Mouse (Mus musculus): ENCODE measurements around the gene Gpr182. TPM values are rescaled to one million over a fixed set of nuclear protein-coding genes. Genes with fewer than 3 reads are reported as not detected.

The Gpr182 gene
- polyA plus RNA-seq, 1 experiment from 2014 or later = 2.7 TPM

GRCm38 (mm10) chr10:127744661-127745060, 6.9 kb downstream of the Gpr182 start:
- 66% methylated on average over 5 of the region's 5 CpGs for WGBS

GRCm38 (mm10) chr10:127739661-127740161, 11.8 kb downstream of the Gpr182 start:
- peak; percentile 49 for ATAC-seq (ENCODE audit: insufficient read depth, low FRiP score)
- under 1% methylated on average over 54 of the region's 55 CpGs for whole genome bisulfite sequencing
- Histone ChIP-seq H3K4me2 (ENCODE audit: low read depth, low read length) (peak overlapping the region; percentile 79), H3K27ac (ENCODE audit: low read length) (peak overlapping the region; percentile 58; the same call in 1 of the 2 replicates), H3K4me1 (ENCODE audit: control insufficient read depth, insufficient read depth, low read length) (peaks cover 9% of the 10 kb centered on the region; the same call in 1 of the 2 replicates), H3K27me3 (ENCODE audit: control insufficient read depth, insufficient read depth, low read length) (no peaks in the 10 kb centered on the region), H3K9ac (ENCODE audit: low read length) (peak overlapping the region; percentile 93), H3K4me3 (replicated peaks; ENCODE audit: low read length) (peak overlapping the region; percentile 79), H3K36me3 (ENCODE audit: control insufficient read depth, insufficient read depth, low read length) (peaks cover 30% of the 10 kb centered on the region), H3K9me3 (replicated peaks; ENCODE audit: control insufficient read depth, low read length) (peaks cover 4% of the 10 kb centered on the region)

More at GRCm38 (mm10) chr10:127744661-127745060, 6.9 kb downstream of the Gpr182 start:
- Histone ChIP-seq H3K4me2 (ENCODE audit: low read depth, low read length) (no peak overlapping the region), H3K27ac (ENCODE audit: low read length) (no peak overlapping the region), H3K9ac (ENCODE audit: low read length) (no peak overlapping the region), H3K27me3 (ENCODE audit: control insufficient read depth, insufficient read depth, low read length) (no peaks in the 10 kb centered on the region), H3K36me3 (ENCODE audit: control insufficient read depth, insufficient read depth, low read length) (peaks cover 30% of the 10 kb centered on the region), H3K9me3 (replicated peaks; ENCODE audit: control insufficient read depth, low read length) (no peaks in the 10 kb centered on the region), H3K4me1 (ENCODE audit: control insufficient read depth, insufficient read depth, low read length) (peaks cover 15% of the 10 kb centered on the region), H3K4me3 (replicated peaks; ENCODE audit: low read length) (no peak overlapping the region)
- ATAC-seq (ENCODE audit: insufficient read depth, low FRiP score) = no peak

- H3K27ac ChIP-seq (ENCODE audit: low read length) = peak within 1 kb of the TSS; percentile 58
- H3K9me3 ChIP-seq (replicated peaks; ENCODE audit: control insufficient read depth, low read length) = peaks cover 4% of the 10 kb centered on the region
- WGBS = under 1% methylated on average over 42 of the region's 61 CpGs
- H3K4me1 ChIP-seq (ENCODE audit: control insufficient read depth, insufficient read depth, low read length) = peaks cover 9% of the 10 kb centered on the region; the same call in 1 of the 2 replicates
- H3K27me3 ChIP-seq (ENCODE audit: control insufficient read depth, insufficient read depth, low read length) = no peaks in the 10 kb centered on the region
- ATAC-seq (ENCODE audit: insufficient read depth, low FRiP score) = peak; percentile 85
- peak within 1 kb of the TSS; percentile 79 for H3K4me3 ChIP-seq (replicated peaks; ENCODE audit: low read length)
- H3K4me2 ChIP-seq (ENCODE audit: low read depth, low read length) = peak within 1 kb of the TSS; percentile 79
- peak within 1 kb of the TSS; percentile 93 for H3K9ac ChIP-seq (ENCODE audit: low read length)
- H3K36me3 ChIP-seq (ENCODE audit: control insufficient read depth, insufficient read depth, low read length) = peaks cover 27% of the 10 kb centered on the region
Measured at GRCm38 (mm10) chr10:127739083-127739660, 12.4 kb downstream of the Gpr182 start, which contains the start of gene Zbtb39. Gene Zbtb39 (plus strand): TSS chr10:127739538.

GRCm38 (mm10) chr10:127738151-127738882, 13.2 kb downstream of the Gpr182 start:
- Histone ChIP-seq H3K27ac (ENCODE audit: low read length) (no peak overlapping the region), H3K9ac (ENCODE audit: low read length) (no peak overlapping the region), H3K4me3 (replicated peaks; ENCODE audit: low read length) (no peak overlapping the region; the same call in 1 of the 2 replicates), H3K36me3 (ENCODE audit: control insufficient read depth, insufficient read depth, low read length) (peaks cover 18% of the 10 kb centered on the region), H3K27me3 (ENCODE audit: control insufficient read depth, insufficient read depth, low read length) (no peaks in the 10 kb centered on the region), H3K9me3 (replicated peaks; ENCODE audit: control insufficient read depth, low read length) (peaks cover 4% of the 10 kb centered on the region), H3K4me1 (ENCODE audit: control insufficient read depth, insufficient read depth, low read length) (peaks cover 9% of the 10 kb centered on the region; the same call in 1 of the 2 replicates), H3K4me2 (ENCODE audit: low read depth, low read length) (peak overlapping the region; percentile 61)
- ATAC-seq (ENCODE audit: insufficient read depth, low FRiP score) = no peak; the same call in 1 of the 2 replicates
- 35% methylated on average over 13 of the region's 13 CpGs for WGBS

- WGBS = 32% methylated on average over 2 of the region's 2 CpGs
- no peak for ATAC-seq (ENCODE audit: insufficient read depth, low FRiP score)
- H3K9ac ChIP-seq (ENCODE audit: low read length) = no peak overlapping the region
- peaks cover 9% of the 10 kb centered on the region; the same call in 1 of the 2 replicates for H3K4me1 ChIP-seq (ENCODE audit: control insufficient read depth, insufficient read depth, low read length)
- peaks cover 10% of the 10 kb centered on the region; the same call in 1 of the 2 replicates for H3K36me3 ChIP-seq (ENCODE audit: control insufficient read depth, insufficient read depth, low read length)
- H3K9me3 ChIP-seq (replicated peaks; ENCODE audit: control insufficient read depth, low read length) = peaks cover 4% of the 10 kb centered on the region
- no peaks in the 10 kb centered on the region for H3K27me3 ChIP-seq (ENCODE audit: control insufficient read depth, insufficient read depth, low read length)
- H3K4me3 ChIP-seq (replicated peaks; ENCODE audit: low read length) = no peak overlapping the region
- H3K27ac ChIP-seq (ENCODE audit: low read length) = 0 out of 2 replicates have a peak overlapping the region, but pooled peaks have one; percentile 3
- H3K4me2 ChIP-seq (ENCODE audit: low read depth, low read length) = no peak overlapping the region
Measured at GRCm38 (mm10) chr10:127737552-127737951, 14.0 kb downstream of the Gpr182 start.

GRCm38 (mm10) chr10:127736916-127737315, 14.6 kb downstream of the Gpr182 start:
- 68% methylated on average over 4 of the region's 4 CpGs for WGBS

GRCm38 (mm10) chr10:127736266-127736665, 15.3 kb downstream of the Gpr182 start:
- no peak overlapping the region for H3K4me3 ChIP-seq (replicated peaks; ENCODE audit: low read length)
- WGBS = 70% methylated on average over 2 of the region's 2 CpGs
- H3K27me3 ChIP-seq (ENCODE audit: control insufficient read depth, insufficient read depth, low read length) = no peaks in the 10 kb centered on the region
- H3K4me1 ChIP-seq (ENCODE audit: control insufficient read depth, insufficient read depth, low read length) = peaks cover 10% of the 10 kb centered on the region; the same call in 1 of the 2 replicates
- ATAC-seq (ENCODE audit: insufficient read depth, low FRiP score) = no peak
- H3K27ac ChIP-seq (ENCODE audit: low read length) = no peak overlapping the region
- H3K36me3 ChIP-seq (ENCODE audit: control insufficient read depth, insufficient read depth, low read length) = no peaks in the 10 kb centered on the region
- no peak overlapping the region for H3K4me2 ChIP-seq (ENCODE audit: low read depth, low read length)
- H3K9me3 ChIP-seq (replicated peaks; ENCODE audit: control insufficient read depth, low read length) = peaks cover 4% of the 10 kb centered on the region
- no peak overlapping the region for H3K9ac ChIP-seq (ENCODE audit: low read length)

More at GRCm38 (mm10) chr10:127736916-127737315, 14.6 kb downstream of the Gpr182 start:
- Histone ChIP-seq H3K9ac (ENCODE audit: low read length) (no peak overlapping the region), H3K4me1 (ENCODE audit: control insufficient read depth, insufficient read depth, low read length) (peaks cover 9% of the 10 kb centered on the region; the same call in 1 of the 2 replicates), H3K27me3 (ENCODE audit: control insufficient read depth, insufficient read depth, low read length) (no peaks in the 10 kb centered on the region), H3K36me3 (ENCODE audit: control insufficient read depth, insufficient read depth, low read length) (0 out of 2 replicates have a peak, but pooled peaks cover 5% of the 10 kb centered on the region), H3K4me3 (replicated peaks; ENCODE audit: low read length) (no peak overlapping the region), H3K4me2 (ENCODE audit: low read depth, low read length) (no peak overlapping the region), H3K9me3 (replicated peaks; ENCODE audit: control insufficient read depth, low read length) (peaks cover 4% of the 10 kb centered on the region), H3K27ac (ENCODE audit: low read length) (no peak overlapping the region)
- no peak for ATAC-seq (ENCODE audit: insufficient read depth, low FRiP score)

GRCm38 (mm10) chr10:127734434-127734833, 17.1 kb downstream of the Gpr182 start:
- H3K4me2 ChIP-seq (ENCODE audit: low read depth, low read length) = 0 out of 2 replicates have a peak overlapping the region, but pooled peaks have one; percentile 5
- H3K27ac ChIP-seq (ENCODE audit: low read length) = no peak overlapping the region
- H3K27me3 ChIP-seq (ENCODE audit: control insufficient read depth, insufficient read depth, low read length) = no peaks in the 10 kb centered on the region
- H3K4me3 ChIP-seq (replicated peaks; ENCODE audit: low read length) = no peak overlapping the region
- H3K4me1 ChIP-seq (ENCODE audit: control insufficient read depth, insufficient read depth, low read length) = peaks cover 7% of the 10 kb centered on the region; the same call in 1 of the 2 replicates
- no peak for ATAC-seq (ENCODE audit: insufficient read depth, low FRiP score)
- 32% methylated on average over 5 of the region's 5 CpGs for WGBS
- H3K36me3 ChIP-seq (ENCODE audit: control insufficient read depth, insufficient read depth, low read length) = no peaks in the 10 kb centered on the region
- H3K9me3 ChIP-seq (replicated peaks; ENCODE audit: control insufficient read depth, low read length) = peaks cover 4% of the 10 kb centered on the region
- H3K9ac ChIP-seq (ENCODE audit: low read length) = no peak overlapping the region
